Mouse (Mus musculus) frontal cortex, postnatal 14 days (tissue): ENCODE measurements around the gene Rdm1.
"Not testable (repeated sequence)": the region's sequence is repeated elsewhere in the genome, so short reads cannot be mapped to it uniquely, and the experiment has no call there.

ENCODE experiments used
- DNase-seq, 2 experiments: peaks; one replicate each; pipeline ENCODE4 v3.0.0; 2022; ENCODE audit warnings: low spot score in 2 of 2

The Rdm1 gene

GRCm38 (mm10) chr11:101616948-101617767 lies 9.8 kb upstream of the Rdm1 start:
- no peak for DNase-seq

- DNase-seq: no peak
Measured at GRCm38 (mm10) chr11:101617849-101618248, 9.1 kb upstream of the Rdm1 start.

GRCm38 (mm10) chr11:101618596-101618995 lies 8.4 kb upstream of the Rdm1 start:
- DNase-seq: no peak

GRCm38 (mm10) chr11:101620022-101620655 lies 6.9 kb upstream of the Rdm1 start:
- not testable (repeated sequence) for DNase-seq

- no peak for DNase-seq
Measured at GRCm38 (mm10) chr11:101626649-101626994, 373 bp upstream of the Rdm1 start.

- DNase-seq: peak; percentile 55 to 73
Measured at GRCm38 (mm10) chr11:101627857-101628559, 1.0 kb downstream of the Rdm1 start.

- DNase-seq: not testable (repeated sequence)
Measured at GRCm38 (mm10) chr11:101628733-101629417, 1.9 kb downstream of the Rdm1 start.

- no peak for DNase-seq
Measured at GRCm38 (mm10) chr11:101635660-101636059, 8.7 kb downstream of the Rdm1 start.

- no peak for DNase-seq
Measured at GRCm38 (mm10) chr11:101639761-101640160, 12.8 kb downstream of the Rdm1 start.

GRCm38 (mm10) chr11:101640857-101641709 lies 14.1 kb downstream of the Rdm1 start:
- DNase-seq: peak; percentile 70 to 75

GRCm38 (mm10) chr11:101641710-101642642 lies 15.0 kb downstream of the Rdm1 start:
- DNase-seq: peak in 1 of 2 experiments; percentile 63

GRCm38 (mm10) chr11:101642931-101643330 lies 15.9 kb downstream of the Rdm1 start:
- DNase-seq: no peak

- DNase-seq: no peak
Measured at GRCm38 (mm10) chr11:101644591-101644990, 17.6 kb downstream of the Rdm1 start.

GRCm38 (mm10) chr11:101645043-101645410 lies 18.0 kb downstream of the Rdm1 start:
- not testable (repeated sequence) for DNase-seq

- peak; percentile 54 to 68 for DNase-seq
Measured at GRCm38 (mm10) chr11:101645411-101646282, 18.7 kb downstream of the Rdm1 start.

GRCm38 (mm10) chr11:101646283-101646794 lies 19.3 kb downstream of the Rdm1 start:
- not testable (repeated sequence) for DNase-seq

GRCm38 (mm10) chr11:101647093-101647492 lies 20.1 kb downstream of the Rdm1 start:
- DNase-seq: not testable (repeated sequence)

GRCm38 (mm10) chr11:101656356-101656755 lies 29.4 kb downstream of the Rdm1 start:
- no peak for DNase-seq

GRCm38 (mm10) chr11:101657528-101657885 lies 30.5 kb downstream of the Rdm1 start:
- no peak for DNase-seq
